ENCODE assay signal across 27 mouse cellular contexts in genomic region chr12:100353075-100353782, GRCm38 (mm10).
DNase-seq lines count a peak whose midpoint lies in the region; ATAC-seq and TF ChIP-seq lines count a peak whose summit lies in the region.
"Had no signal": no experiment of that assay in that cellular context is flagged by ENCODE, and none has a peak within 500 bp of the region (broad histone marks: within the 10 kb centered on the region; RNA-seq: fewer than 3 reads in every experiment).

No protein-coding gene starts in this region.

- H3K27me3 ChIP-seq in liver, postnatal 0 days (ENCODE audit: insufficient read depth, low read length) = no peaks in the 10 kb centered on the region
- H3K27me3 ChIP-seq in MEL (ENCODE audit: control insufficient read depth in 1 of 2, insufficient read depth in 2 of 2, low read length in 2 of 2) = no peaks in the 10 kb centered on the region
- H3K27me3 ChIP-seq: embryonic facial prominence, embryonic 15.5 days; forebrain, embryonic 13.5 days; heart, embryonic 15.5 days; hindbrain, embryonic 12.5 days; limb, embryonic 12.5 days; midbrain, embryonic 12.5 days; neural tube, embryonic 12.5 days had no signal

- no peak for TF ChIP-seq POLR2A in MEL (IDR thresholded peaks at IDR 0.05; ENCODE audit: control insufficient read depth in 1 of 2, insufficient read depth in 1 of 2, low read depth in 1 of 2, low read length in 2 of 2, poor library complexity in 1 of 2)
- no peak for TF ChIP-seq POLR2A in olfactory bulb, adult 2 months (IDR thresholded peaks at IDR 0.05; ENCODE audit: insufficient read depth, low read depth, low read length)

- peak overlapping the region; percentile 31; the same call in 1 of the 2 replicates for H3K27ac ChIP-seq in liver, postnatal 0 days (ENCODE audit: low read depth)
- peak overlapping the region; percentile 3; the same call in 1 of the 2 replicates for H3K27ac ChIP-seq in MEL (ENCODE audit: control insufficient read depth, low read depth, low read length)
- peak overlapping the region; percentile 24; the same call in 1 of the 2 replicates for H3K27ac ChIP-seq in olfactory bulb, adult 2 months (ENCODE audit: insufficient read depth, low read depth, low read length)
- H3K27ac ChIP-seq: embryonic facial prominence, embryonic 10.5 days; embryonic facial prominence, embryonic 15.5 days; forebrain, embryonic 13.5 days; heart, embryonic 10.5 days; heart, embryonic 15.5 days; hindbrain, embryonic 12.5 days; kidney, postnatal 0 days; limb, embryonic 12.5 days; midbrain, embryonic 12.5 days; neural tube, embryonic 12.5 days had no signal

- no peak overlapping the region for H3K4me2 ChIP-seq in liver, postnatal 0 days (ENCODE audit: low read depth, low read length)
- H3K4me2 ChIP-seq: embryonic facial prominence, embryonic 15.5 days; forebrain, embryonic 13.5 days; heart, embryonic 15.5 days; hindbrain, embryonic 12.5 days; limb, embryonic 12.5 days; liver, embryonic 11.5 days; midbrain, embryonic 12.5 days; neural tube, embryonic 12.5 days had no signal

- H3K9ac ChIP-seq in liver, postnatal 0 days (replicated peaks) = no peak overlapping the region
- no peak overlapping the region for H3K9ac ChIP-seq in MEL (ENCODE audit: control insufficient read depth, low read depth, low read length, poor library complexity, severe bottlenecking)
- H3K9ac ChIP-seq: embryonic facial prominence, embryonic 15.5 days; forebrain, embryonic 13.5 days; heart, embryonic 15.5 days; limb, embryonic 12.5 days; midbrain, embryonic 12.5 days; neural tube, embryonic 12.5 days had no signal

- H3K4me3 ChIP-seq in liver, postnatal 0 days (ENCODE audit: low read depth, low read length) = no peak overlapping the region
- no peak overlapping the region for H3K4me3 ChIP-seq in MEL (ENCODE audit: control insufficient read depth in 1 of 2, insufficient read depth in 1 of 2, low read depth in 2 of 2, low read length in 2 of 2)
- no peak overlapping the region for H3K4me3 ChIP-seq in olfactory bulb, adult 2 months (ENCODE audit: insufficient read depth, low read depth, low read length)
- H3K4me3 ChIP-seq: embryonic facial prominence, embryonic 10.5 days; embryonic facial prominence, embryonic 15.5 days; forebrain, embryonic 13.5 days; heart, embryonic 10.5 days; heart, embryonic 15.5 days; hindbrain, embryonic 12.5 days; limb, embryonic 12.5 days; midbrain, embryonic 12.5 days; myocyte; neural tube, embryonic 12.5 days had no signal

- ATAC-seq in liver, postnatal 0 days = no peak
- ATAC-seq in activated CD4-positive, CD25-positive, alpha-beta regulatory T cell, adult 4 months = no peak
- ATAC-seq: forebrain, embryonic 13.5 days; intestine, embryonic 16.5 days had no signal

- peaks cover 9% of the 10 kb centered on the region for H3K36me3 ChIP-seq in liver, postnatal 0 days (replicated peaks; ENCODE audit: insufficient read depth, low read length)
- H3K36me3 ChIP-seq in MEL (ENCODE audit: control insufficient read depth in 1 of 2, insufficient read depth in 2 of 2, low read length in 2 of 2) = peaks cover 0 to 22% of the 10 kb centered on the region in 2 experiments; a peak in 2 of 4 replicates

- TF ChIP-seq RAD21 in MEL (IDR thresholded peaks at IDR 0.05; ENCODE audit: low read depth, low read length) = no peak

- 74% methylated on average over 16 of the region's 16 CpGs for WGBS in liver, postnatal 0 days (ENCODE audit: insufficient replicate concordance)
- 69% methylated on average over 16 of the region's 16 CpGs for WGBS in olfactory bulb, adult 2 months

- 0 out of 2 replicates have a peak, but pooled peaks cover 3% of the 10 kb centered on the region for H3K4me1 ChIP-seq in liver, postnatal 0 days (ENCODE audit: insufficient read depth)
- H3K4me1 ChIP-seq in MEL (ENCODE audit: control insufficient read depth in 1 of 2, insufficient read depth in 2 of 2, low read length in 2 of 2) = peaks cover 0 to 25% of the 10 kb centered on the region in 2 experiments
- H3K4me1 ChIP-seq in olfactory bulb, adult 2 months (ENCODE audit: control insufficient read depth, insufficient read depth, low read length) = peaks cover 34% of the 10 kb centered on the region
- H3K4me1 ChIP-seq: embryonic facial prominence, embryonic 15.5 days; heart, embryonic 10.5 days; heart, embryonic 15.5 days; limb, embryonic 12.5 days; neural tube, embryonic 12.5 days had no signal

- DNase-seq in frontal cortex, postnatal 36 days (ENCODE audit: low spot score in 2 of 2) = peak; percentile 62 to 66
- no peak for DNase-seq in frontal cortex, postnatal 10 days (ENCODE audit: low spot score in 2 of 2)
- no peak for DNase-seq in liver, postnatal 0 days
- no peak for DNase-seq in liver
- peak; percentile 28 for DNase-seq in MEL (ENCODE audit: low read depth, low spot score)
- DNase-seq in cerebellum, adult 8-10 months = no peak
- DNase-seq: gastrocnemius, postnatal 10 days; kidney, adult 8-10 months; kidney, postnatal 4 days; layer of hippocampus, adult 9-11 months; lung, postnatal 36 days; thymus, postnatal 14 days had no signal

- H3K79me2 ChIP-seq in MEL (ENCODE audit: control insufficient read depth, insufficient read depth, low read length, poor library complexity) = no peaks in the 10 kb centered on the region

- no peaks in the 10 kb centered on the region for H3K9me3 ChIP-seq in liver, postnatal 0 days (ENCODE audit: low read length)
- H3K9me3 ChIP-seq in MEL (replicated peaks; ENCODE audit: insufficient read depth, low read length) = no peaks in the 10 kb centered on the region
- H3K9me3 ChIP-seq: embryonic facial prominence, embryonic 10.5 days; embryonic facial prominence, embryonic 15.5 days; forebrain, embryonic 13.5 days; heart, embryonic 10.5 days; heart, embryonic 15.5 days; hindbrain, embryonic 12.5 days; limb, embryonic 12.5 days; midbrain, embryonic 12.5 days; neural tube, embryonic 12.5 days had no signal

- no peak for TF ChIP-seq CTCF in liver, postnatal 0 days (IDR thresholded peaks at IDR 0.05; ENCODE audit: low read depth)
- no peak for TF ChIP-seq CTCF in MEL (IDR thresholded peaks at IDR 0.05 in 2 of 3, conservative IDR thresholded peaks at IDR 0.05 in 1 of 3; ENCODE audit: control insufficient read depth in 1 of 3, insufficient read depth in 1 of 3, low read depth in 2 of 3, low read length in 3 of 3, poor library complexity in 1 of 3, severe bottlenecking in 1 of 3)
- TF ChIP-seq CTCF in olfactory bulb, adult 2 months (IDR thresholded peaks at IDR 0.05; ENCODE audit: insufficient read depth, low read depth, low read length) = no peak

- TF ChIP-seq EP300 in liver, postnatal 0 days (IDR thresholded peaks at IDR 0.05; ENCODE audit: low read depth) = no peak
- TF ChIP-seq EP300 in MEL (IDR thresholded peaks at IDR 0.05; ENCODE audit: low read depth in 1 of 2, low read length in 2 of 2) = 0 out of 4 replicates have a peak, but pooled peaks of 1 of the 2 experiments have one; percentile 31

TF ChIP-seq in MEL, 35 proteins besides CTCF, POLR2A, EP300 and RAD21:
- no peak for TF ChIP-seq SIN3A (IDR thresholded peaks at IDR 0.05; ENCODE audit: low read length)
- no peak for TF ChIP-seq CHD2 (IDR thresholded peaks at IDR 0.05; ENCODE audit: low read length)
- no peak for TF ChIP-seq ZC3H11A (IDR thresholded peaks at IDR 0.05; ENCODE audit: low read depth, low read length)
- no peak for TF ChIP-seq MYB (IDR thresholded peaks at IDR 0.05; ENCODE audit: low read depth, low read length)
- TF ChIP-seq ETS1 (IDR thresholded peaks at IDR 0.05; ENCODE audit: low read depth, low read length) = 0 out of 2 replicates have a peak, but pooled peaks have one; percentile 12
- TF ChIP-seq BHLHE40 (IDR thresholded peaks at IDR 0.05; ENCODE audit: borderline replicate concordance, low read depth, low read length) = no peak
- no peak for TF ChIP-seq ELF1 (IDR thresholded peaks at IDR 0.05; ENCODE audit: low read depth, low read length)
- no peak for TF ChIP-seq NRF1 (IDR thresholded peaks at IDR 0.05; ENCODE audit: insufficient read depth, low read depth, low read length, poor library complexity, severe bottlenecking)
- TF ChIP-seq KAT2A (conservative IDR thresholded peaks at IDR 0.05; ENCODE audit: low read depth, low read length) = no peak
- TF ChIP-seq ZMIZ1 (IDR thresholded peaks at IDR 0.05; ENCODE audit: low read depth, low read length) = no peak
- TF ChIP-seq TBP (IDR thresholded peaks at IDR 0.05; ENCODE audit: low read depth, low read length) = no peak
- no peak for TF ChIP-seq ZKSCAN1 (IDR thresholded peaks at IDR 0.05; ENCODE audit: low read depth, low read length)
- no peak for TF ChIP-seq HCFC1 (IDR thresholded peaks at IDR 0.05; ENCODE audit: low read depth, low read length)
- TF ChIP-seq POLR2AphosphoS5 (IDR thresholded peaks at IDR 0.05; ENCODE audit: borderline replicate concordance, low read depth, low read length) = no peak
- TF ChIP-seq MAFK (IDR thresholded peaks at IDR 0.05; ENCODE audit: borderline replicate concordance, low read depth, low read length) = no peak
- no peak for TF ChIP-seq E2F4 (IDR thresholded peaks at IDR 0.05; ENCODE audit: borderline replicate concordance, low read depth, low read length)
- no peak for TF ChIP-seq MEF2A (IDR thresholded peaks at IDR 0.05; ENCODE audit: extremely low read depth, insufficient replicate concordance, low read depth, low read length, poor library complexity, severe bottlenecking)
- TF ChIP-seq RCOR1 (IDR thresholded peaks at IDR 0.05; ENCODE audit: low read depth, low read length) = 0 out of 2 replicates have a peak, but pooled peaks have one; percentile 34
- TF ChIP-seq USF2 (IDR thresholded peaks at IDR 0.05; ENCODE audit: borderline replicate concordance in 1 of 2, insufficient read depth in 1 of 2, low read depth in 1 of 2, low read length in 2 of 2) = no peak
- no peak for TF ChIP-seq JUND (IDR thresholded peaks at IDR 0.05; ENCODE audit: low read depth, low read length)
- no peak for TF ChIP-seq MYC (IDR thresholded peaks at IDR 0.05; ENCODE audit: low read depth, low read length)
- TF ChIP-seq MAX (IDR thresholded peaks at IDR 0.05; ENCODE audit: low read length) = no peak
- peak; percentile 21; the same call in 1 of the 2 replicates for TF ChIP-seq GATA1 (IDR thresholded peaks at IDR 0.05; ENCODE audit: low read depth, low read length)
- no peak for TF ChIP-seq TCF12 (IDR thresholded peaks at IDR 0.05; ENCODE audit: low read depth, low read length)
- no peak for TF ChIP-seq ZNF384 (IDR thresholded peaks at IDR 0.05; ENCODE audit: low read depth, low read length)
- no peak for TF ChIP-seq USF1 (IDR thresholded peaks at IDR 0.05; ENCODE audit: low read depth, low read length)
- TF ChIP-seq MXI1 (IDR thresholded peaks at IDR 0.05; ENCODE audit: low read depth, low read length) = 0 out of 2 replicates have a peak, but pooled peaks have one; percentile 21
- TF ChIP-seq MAZ (IDR thresholded peaks at IDR 0.05; ENCODE audit: low read depth, low read length) = no peak

Comparison
In these comparisons a context has a peak if more than half of its experiments do, and no peak if none do; other contexts are left out.
1. DNase-seq: peak in frontal cortex, postnatal 36 days (2 of 2) and MEL (single experiment); none in frontal cortex, postnatal 10 days (0 of 2), liver, postnatal 0 days (single experiment), liver (single experiment) and cerebellum, adult 8-10 months (single experiment).
2. Peak in every context shown above with its lines, with median percentiles within 50 percentile points of each other: H3K27ac ChIP-seq.